Mouse (Mus musculus): ENCODE measurements around the gene Ercc6l2. TPM values are rescaled to one million over a fixed set of nuclear protein-coding genes. Genes with fewer than 3 reads are reported as not detected.
A peak's percentile ranks its signal among the peaks of the same experiment; 100 is the strongest.
"Not testable (repeated sequence)": the region's sequence is repeated elsewhere in the genome, so short reads cannot be mapped to it uniquely, and the experiment has no call there.

The Ercc6l2 gene
- polyA plus RNA-seq, 1 experiment from 2014 or later: 25.0 TPM

DNA sequence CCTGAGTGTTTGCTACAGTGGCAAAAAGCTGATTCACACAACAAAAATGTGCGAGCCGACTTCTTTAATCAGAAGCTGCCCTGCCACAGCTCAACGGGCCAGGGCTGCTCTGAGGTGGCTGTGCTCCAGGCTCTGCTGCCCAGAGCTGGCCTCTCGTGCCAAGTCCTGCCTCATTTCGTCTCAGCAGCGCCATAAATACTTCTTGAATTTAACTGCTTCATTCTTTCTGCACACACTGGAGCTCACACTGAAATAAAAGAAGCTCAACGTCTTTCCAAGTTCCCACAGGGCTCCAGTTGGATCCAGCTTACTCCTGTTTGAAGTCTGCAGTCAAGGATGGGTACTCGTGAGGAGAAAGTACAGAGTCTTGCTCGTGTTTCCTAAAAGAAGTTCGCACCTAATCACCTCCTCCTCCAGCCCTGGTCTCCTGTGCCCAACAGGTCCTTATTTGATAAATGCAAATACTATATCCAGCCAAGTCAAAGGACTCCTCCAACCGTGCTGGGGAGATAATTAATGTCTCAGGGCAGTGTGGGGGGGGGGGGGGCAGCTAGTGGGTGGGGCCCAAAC lies 102.2 kb downstream of the Ercc6l2 start:
- Histone ChIP-seq H3K9ac (ENCODE audit: low read length) (no peak overlapping the region), H3K27me3 (ENCODE audit: control insufficient read depth, insufficient read depth, low read length) (no peaks in the 10 kb centered on the region)
- DNase-seq (ENCODE audit: low spot score): peak; percentile 37

DNA sequence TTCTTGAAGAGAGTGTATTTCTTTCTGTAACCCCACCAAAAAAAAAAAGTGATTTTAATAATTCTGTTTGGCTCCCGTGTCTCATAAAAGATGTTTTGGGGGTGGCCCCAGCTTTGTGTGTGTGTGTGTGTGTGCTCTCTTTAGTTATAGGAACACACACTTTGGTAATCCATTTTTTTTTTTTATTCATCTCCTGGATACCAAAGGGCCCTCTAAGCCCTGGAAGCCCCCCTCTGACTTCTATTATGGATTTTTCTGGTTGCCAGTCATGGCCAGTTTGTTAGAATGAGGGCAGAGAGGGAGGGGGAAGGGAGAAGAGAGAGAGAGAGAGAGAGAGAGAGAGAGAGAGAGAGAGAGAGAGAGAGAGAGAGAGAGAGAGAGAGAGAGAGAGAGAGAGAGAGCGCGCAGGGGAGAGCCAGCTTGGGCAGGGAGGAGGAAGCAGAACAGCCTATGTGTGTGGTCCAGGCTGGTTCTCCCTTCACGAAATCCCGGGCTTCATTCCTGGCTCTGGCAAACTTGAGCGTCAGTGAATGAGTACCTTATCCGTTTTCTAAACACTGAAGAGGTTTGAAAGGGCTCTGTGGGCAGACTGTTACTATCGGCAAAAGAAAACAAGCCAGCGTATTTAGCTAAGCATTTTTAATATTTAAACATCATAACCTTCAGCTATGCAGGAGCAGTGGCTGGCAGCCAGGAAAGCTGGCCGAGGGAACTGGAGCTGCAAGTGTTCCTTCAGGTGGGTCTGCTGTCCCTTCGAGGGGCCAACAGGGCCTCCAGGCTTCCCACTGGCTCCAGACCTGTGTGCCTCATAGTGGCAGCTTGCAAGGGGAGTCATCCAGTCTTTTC lies 103.0 kb downstream of the Ercc6l2 start:
- no peaks in the 10 kb centered on the region for H3K36me3 ChIP-seq (ENCODE audit: control insufficient read depth, insufficient read depth, low read length)
- no peak overlapping the region for H3K9ac ChIP-seq (ENCODE audit: low read length)
- ATAC-seq (ENCODE audit: insufficient read depth, low FRiP score, low TSS enrichment): peak; percentile 38; the same call in 1 of the 2 replicates
- WGBS: 17% methylated on average over 10 of the region's 11 CpGs
- H3K4me1 ChIP-seq (ENCODE audit: control insufficient read depth, insufficient read depth, low read length): peaks cover 23% of the 10 kb centered on the region
- peak; percentile 44 for DNase-seq (ENCODE audit: low spot score)
- no peak overlapping the region for H3K4me2 ChIP-seq (ENCODE audit: low read depth)
- H3K9me3 ChIP-seq (ENCODE audit: control insufficient read depth, low read length): no peaks in the 10 kb centered on the region
- peak overlapping the region; percentile 50; the same call in 1 of the 2 replicates for H3K27ac ChIP-seq (ENCODE audit: low read depth, low read length)
- H3K4me3 ChIP-seq (ENCODE audit: low read depth, low read length): no peak overlapping the region
- H3K27me3 ChIP-seq (ENCODE audit: control insufficient read depth, insufficient read depth, low read length): no peaks in the 10 kb centered on the region

More for the DNA sequence above, 102.2 kb downstream of the Ercc6l2 start:
- 29% methylated on average over 11 of the region's 11 CpGs for WGBS
- ATAC-seq (ENCODE audit: insufficient read depth, low FRiP score, low TSS enrichment): peak; percentile 54; the same call in 1 of the 2 replicates
- H3K4me3 ChIP-seq (ENCODE audit: low read depth, low read length): no peak overlapping the region
- no peak overlapping the region for H3K4me2 ChIP-seq (ENCODE audit: low read depth)
- H3K27ac ChIP-seq (ENCODE audit: low read depth, low read length): 0 out of 2 replicates have a peak overlapping the region, but pooled peaks have one; percentile 23
- H3K4me1 ChIP-seq (ENCODE audit: control insufficient read depth, insufficient read depth, low read length): peaks cover 23% of the 10 kb centered on the region
- H3K36me3 ChIP-seq (ENCODE audit: control insufficient read depth, insufficient read depth, low read length): no peaks in the 10 kb centered on the region
- H3K9me3 ChIP-seq (ENCODE audit: control insufficient read depth, low read length): no peaks in the 10 kb centered on the region

DNA sequence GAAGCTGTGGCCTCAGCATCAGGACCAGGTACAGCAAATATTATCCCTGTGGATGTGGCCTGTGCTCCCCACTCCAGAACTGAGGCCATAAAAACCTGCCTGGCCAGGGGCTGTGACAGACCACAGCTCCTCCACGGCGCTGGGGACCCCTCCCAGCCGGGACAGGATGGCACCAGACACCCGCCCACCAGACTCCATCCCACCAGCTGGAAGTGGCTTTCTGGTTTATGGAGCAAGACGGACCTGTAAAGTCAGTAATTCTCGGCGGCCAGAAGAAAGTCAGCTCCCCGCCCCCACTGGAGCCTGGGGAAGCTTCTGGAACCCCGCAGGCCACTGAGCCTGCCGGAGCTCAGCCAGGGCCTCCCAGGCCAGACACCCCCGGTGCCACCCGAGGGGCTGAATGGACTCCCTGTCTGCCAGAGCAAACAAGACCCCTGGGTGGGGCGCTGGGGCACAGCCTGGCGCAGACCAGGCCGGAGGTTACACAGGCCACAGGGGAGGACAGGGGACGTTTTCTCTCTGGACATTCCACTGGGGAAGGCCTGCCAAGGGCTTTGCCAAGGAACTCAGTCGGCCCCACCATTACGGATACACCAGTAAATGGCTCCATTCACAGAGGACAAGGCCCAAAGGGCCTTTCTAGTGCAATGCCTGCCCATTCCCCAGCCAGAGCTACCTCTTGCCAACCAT lies 103.8 kb downstream of the Ercc6l2 start:
- WGBS: 39% methylated on average over 18 of the region's 18 CpGs
- H3K4me2 ChIP-seq (ENCODE audit: low read depth): peak overlapping the region; percentile 8; the same call in 1 of the 2 replicates
- no peaks in the 10 kb centered on the region for H3K9me3 ChIP-seq (ENCODE audit: control insufficient read depth, low read length)
- DNase-seq (ENCODE audit: low spot score) (no peak), ATAC-seq (ENCODE audit: insufficient read depth, low FRiP score, low TSS enrichment) (no peak)
- H3K9ac ChIP-seq (ENCODE audit: low read length): no peak overlapping the region; the same call in 1 of the 2 replicates
- H3K4me1 ChIP-seq (ENCODE audit: control insufficient read depth, insufficient read depth, low read length): peaks cover 23% of the 10 kb centered on the region
- H3K27ac ChIP-seq (ENCODE audit: low read depth, low read length): peak overlapping the region; percentile 50; the same call in 1 of the 2 replicates
- H3K36me3 ChIP-seq (ENCODE audit: control insufficient read depth, insufficient read depth, low read length): no peaks in the 10 kb centered on the region
- no peaks in the 10 kb centered on the region for H3K27me3 ChIP-seq (ENCODE audit: control insufficient read depth, insufficient read depth, low read length)
- H3K4me3 ChIP-seq (ENCODE audit: low read depth, low read length): no peak overlapping the region

DNA sequence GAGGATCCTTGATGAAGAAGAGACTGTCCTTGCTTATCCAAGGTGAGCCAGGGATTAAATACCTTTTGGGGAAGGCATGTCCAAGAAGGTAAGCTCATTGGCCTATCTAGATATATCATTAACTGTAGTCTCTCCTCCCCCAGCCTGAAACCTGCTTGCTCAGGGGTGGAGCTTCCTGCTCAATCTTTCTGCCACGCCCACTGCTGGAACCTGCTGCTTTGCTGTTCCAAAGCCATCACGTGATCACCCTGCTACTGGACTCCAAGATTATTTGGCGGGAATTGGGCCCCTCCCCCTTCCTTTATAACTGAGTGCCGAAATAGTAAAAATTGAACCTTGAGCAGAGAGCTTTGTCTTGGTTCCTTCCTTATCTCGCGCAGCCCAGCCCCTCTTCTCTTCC lies 109.0 kb downstream of the Ercc6l2 start:
- H3K4me3 ChIP-seq (ENCODE audit: low read depth, low read length); H3K4me2 ChIP-seq (ENCODE audit: low read depth); H3K9ac ChIP-seq (ENCODE audit: low read length); H3K36me3 ChIP-seq (ENCODE audit: control insufficient read depth, insufficient read depth, low read length); H3K9me3 ChIP-seq (ENCODE audit: control insufficient read depth, low read length); H3K27me3 ChIP-seq (ENCODE audit: control insufficient read depth, insufficient read depth, low read length); DNase-seq (ENCODE audit: low spot score); H3K4me1 ChIP-seq (ENCODE audit: control insufficient read depth, insufficient read depth, low read length); H3K27ac ChIP-seq (ENCODE audit: low read depth, low read length); ATAC-seq (ENCODE audit: insufficient read depth, low FRiP score, low TSS enrichment): not testable (repeated sequence)
- 88% methylated on average over 1 of the region's 6 CpGs for WGBS

DNA sequence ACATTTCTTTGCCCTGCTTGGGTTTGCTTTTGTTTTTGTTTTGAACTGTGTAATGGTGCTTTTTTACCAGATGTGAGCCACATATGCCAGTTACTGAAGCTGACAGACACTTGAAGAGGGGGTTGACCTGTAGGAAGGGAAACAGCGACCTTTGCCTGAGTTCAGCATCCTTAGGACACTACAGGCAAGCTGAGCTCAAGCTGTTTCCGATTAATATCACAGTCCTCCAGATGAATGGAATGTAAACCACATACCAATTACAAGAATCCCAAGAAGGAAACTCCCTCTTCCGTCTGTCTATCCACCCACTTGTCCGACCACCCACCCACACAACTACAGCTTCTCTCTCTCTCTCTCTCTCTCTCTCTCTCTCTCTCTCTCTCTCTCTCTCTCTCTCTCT lies 112.3 kb downstream of the Ercc6l2 start:
- Histone ChIP-seq H3K27ac (ENCODE audit: low read depth, low read length) (no peak overlapping the region), H3K27me3 (ENCODE audit: control insufficient read depth, insufficient read depth, low read length) (no peaks in the 10 kb centered on the region), H3K36me3 (ENCODE audit: control insufficient read depth, insufficient read depth, low read length) (no peaks in the 10 kb centered on the region), H3K9ac (ENCODE audit: low read length) (no peak overlapping the region), H3K4me2 (ENCODE audit: low read depth) (no peak overlapping the region), H3K4me1 (ENCODE audit: control insufficient read depth, insufficient read depth, low read length) (peaks cover 11% of the 10 kb centered on the region), H3K4me3 (ENCODE audit: low read depth, low read length) (no peak overlapping the region), H3K9me3 (ENCODE audit: control insufficient read depth, low read length) (no peaks in the 10 kb centered on the region)
- ATAC-seq (ENCODE audit: insufficient read depth, low FRiP score, low TSS enrichment) (no peak), DNase-seq (ENCODE audit: low spot score) (no peak)
- 72% methylated on average over 4 of the region's 4 CpGs for WGBS

DNA sequence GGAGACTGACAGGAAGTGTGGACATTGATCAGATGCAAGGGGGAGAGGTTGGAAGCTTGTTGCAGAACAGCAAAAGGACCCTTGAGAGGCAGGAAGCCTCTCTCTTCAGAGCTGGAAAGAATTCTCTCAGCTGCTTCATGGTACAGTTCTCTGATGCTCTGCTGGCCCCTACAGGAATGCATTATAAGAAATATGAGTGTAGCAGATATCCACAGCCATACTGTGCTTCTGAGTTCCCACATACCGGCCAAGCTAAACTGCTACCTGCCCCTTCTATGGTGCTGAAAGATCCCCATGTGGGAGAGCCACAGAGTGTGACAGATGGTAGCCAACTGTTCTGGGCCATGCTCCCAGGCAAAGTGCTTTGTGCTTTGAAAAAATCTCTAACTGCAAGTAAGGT lies 114.3 kb downstream of the Ercc6l2 start:
- no peak for DNase-seq (ENCODE audit: low spot score)
- H3K4me2 ChIP-seq (ENCODE audit: low read depth): no peak overlapping the region
- no peak overlapping the region for H3K9ac ChIP-seq (ENCODE audit: low read length)
- no peak for ATAC-seq (ENCODE audit: insufficient read depth, low FRiP score, low TSS enrichment)
- H3K9me3 ChIP-seq (ENCODE audit: control insufficient read depth, low read length): no peaks in the 10 kb centered on the region
- no peaks in the 10 kb centered on the region for H3K27me3 ChIP-seq (ENCODE audit: control insufficient read depth, insufficient read depth, low read length)
- peaks cover 11% of the 10 kb centered on the region for H3K4me1 ChIP-seq (ENCODE audit: control insufficient read depth, insufficient read depth, low read length)
- no peak overlapping the region for H3K27ac ChIP-seq (ENCODE audit: low read depth, low read length)
- H3K4me3 ChIP-seq (ENCODE audit: low read depth, low read length): no peak overlapping the region
- 17% methylated on average over 1 of the region's 1 CpGs for WGBS
- no peaks in the 10 kb centered on the region for H3K36me3 ChIP-seq (ENCODE audit: control insufficient read depth, insufficient read depth, low read length)

DNA sequence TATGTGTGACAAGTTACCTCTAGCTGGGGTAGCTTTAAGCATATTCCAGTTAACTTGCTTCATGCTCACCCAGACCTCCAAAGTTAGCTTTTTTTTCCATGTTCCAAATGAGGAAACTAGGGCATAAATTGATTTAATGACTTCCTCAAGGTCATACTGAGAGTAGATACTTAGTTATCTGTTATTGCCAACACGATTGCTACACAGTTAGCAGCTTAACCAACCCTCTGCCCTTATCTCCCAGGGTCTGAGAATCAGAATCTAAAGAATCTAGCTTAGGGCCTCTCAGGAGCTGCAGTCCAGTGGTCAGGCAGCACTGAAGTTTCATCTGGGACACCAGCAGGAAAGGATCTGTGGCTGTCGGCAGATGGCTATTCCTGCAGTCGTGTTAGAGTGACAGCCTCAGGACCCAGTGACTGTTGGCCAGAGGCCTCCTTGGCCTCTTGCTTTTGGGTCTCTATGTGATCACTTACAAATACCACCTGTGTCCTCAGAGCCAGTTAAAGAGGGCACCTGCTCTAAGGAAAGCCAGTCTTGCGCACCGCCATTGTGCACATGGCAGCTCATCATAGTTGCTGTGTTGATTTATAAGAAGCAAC lies 115.0 kb downstream of the Ercc6l2 start:
- no peak overlapping the region for H3K4me2 ChIP-seq (ENCODE audit: low read depth)
- peaks cover 11% of the 10 kb centered on the region for H3K4me1 ChIP-seq (ENCODE audit: control insufficient read depth, insufficient read depth, low read length)
- no peak overlapping the region for H3K27ac ChIP-seq (ENCODE audit: low read depth, low read length)
- H3K9me3 ChIP-seq (ENCODE audit: control insufficient read depth, low read length): no peaks in the 10 kb centered on the region
- DNase-seq (ENCODE audit: low spot score) (no peak), ATAC-seq (ENCODE audit: insufficient read depth, low FRiP score, low TSS enrichment) (no peak)
- H3K9ac ChIP-seq (ENCODE audit: low read length): no peak overlapping the region
- H3K27me3 ChIP-seq (ENCODE audit: control insufficient read depth, insufficient read depth, low read length): no peaks in the 10 kb centered on the region
- no peaks in the 10 kb centered on the region for H3K36me3 ChIP-seq (ENCODE audit: control insufficient read depth, insufficient read depth, low read length)
- WGBS: 68% methylated on average over 5 of the region's 5 CpGs
- H3K4me3 ChIP-seq (ENCODE audit: low read depth, low read length): no peak overlapping the region

DNA sequence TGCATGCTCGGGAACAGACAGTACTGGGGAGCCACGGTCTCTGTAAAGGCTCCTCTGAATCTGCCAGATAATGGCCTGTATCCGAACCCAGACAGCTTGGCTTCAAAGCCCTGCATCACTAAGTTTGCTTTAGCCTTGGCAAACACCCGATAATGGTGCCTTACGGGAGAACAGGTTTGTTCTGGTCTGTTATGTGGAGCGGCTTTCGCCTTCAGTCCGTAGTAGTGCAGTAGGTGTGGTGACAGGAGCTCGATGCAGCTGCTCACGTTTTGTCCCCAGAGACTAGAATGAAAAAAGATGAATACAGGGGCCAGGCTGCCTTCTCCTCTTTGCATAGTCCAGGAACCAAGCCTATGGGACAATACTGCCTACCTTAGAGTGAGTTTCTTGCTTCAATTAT lies 115.5 kb downstream of the Ercc6l2 start:
- ATAC-seq (ENCODE audit: insufficient read depth, low FRiP score, low TSS enrichment) (no peak), DNase-seq (ENCODE audit: low spot score) (no peak)
- WGBS: 67% methylated on average over 10 of the region's 10 CpGs
- Histone ChIP-seq H3K27ac (ENCODE audit: low read depth, low read length) (no peak overlapping the region), H3K9me3 (ENCODE audit: control insufficient read depth, low read length) (no peaks in the 10 kb centered on the region), H3K4me1 (ENCODE audit: control insufficient read depth, insufficient read depth, low read length) (peaks cover 11% of the 10 kb centered on the region), H3K4me3 (ENCODE audit: low read depth, low read length) (no peak overlapping the region), H3K9ac (ENCODE audit: low read length) (no peak overlapping the region), H3K4me2 (ENCODE audit: low read depth) (no peak overlapping the region), H3K36me3 (ENCODE audit: control insufficient read depth, insufficient read depth, low read length) (no peaks in the 10 kb centered on the region), H3K27me3 (ENCODE audit: control insufficient read depth, insufficient read depth, low read length) (no peaks in the 10 kb centered on the region)
